Mouse (Mus musculus) inflammation-experienced regulatory T-cells, adult 6 months (primary cell): ENCODE measurements around the gene Tas2r122. TPM values are rescaled to one million over a fixed set of nuclear protein-coding genes. Genes with fewer than 3 reads are reported as not detected.
"Not testable (repeated sequence)": the region's sequence is repeated elsewhere in the genome, so short reads cannot be mapped to it uniquely, and the experiment has no call there.

Source experiments
- ATAC-seq: one replicate; pipeline ENCODE4 v1.8.0; 2017
- polyA plus RNA-seq, 3 experiments: library from polyadenylated mRNA; unstranded; fragments of 100-300 nt; shearing (Covaris generic); gene quantifications; one replicate each; pipeline ENCODE4 v1.2.1; 2017

Tas2r122 gene
- not detected for polyA plus RNA-seq

DNA sequence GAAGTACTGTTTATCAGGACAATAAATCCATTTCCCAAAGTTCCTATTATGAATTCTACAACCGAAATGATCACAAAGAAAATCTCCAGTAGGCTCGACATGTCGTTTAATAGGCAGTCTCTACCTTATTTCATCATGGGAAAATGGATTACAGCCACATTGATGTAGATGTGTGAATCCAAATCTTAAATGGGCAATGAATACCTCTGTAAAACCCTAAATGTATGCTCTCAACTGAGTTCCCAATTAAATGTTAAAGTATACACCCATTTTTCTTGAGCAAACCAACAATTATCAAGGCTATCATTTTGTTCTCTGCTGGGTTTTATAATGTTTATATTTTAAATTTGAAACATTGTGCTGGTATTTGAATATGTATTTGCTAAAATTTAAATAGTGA, at the start of gene Tas2r122:
Tas2r122 (minus strand) TSS at position 101 of the 400 bp plus-strand sequence.
- ATAC-seq = no peak

DNA sequence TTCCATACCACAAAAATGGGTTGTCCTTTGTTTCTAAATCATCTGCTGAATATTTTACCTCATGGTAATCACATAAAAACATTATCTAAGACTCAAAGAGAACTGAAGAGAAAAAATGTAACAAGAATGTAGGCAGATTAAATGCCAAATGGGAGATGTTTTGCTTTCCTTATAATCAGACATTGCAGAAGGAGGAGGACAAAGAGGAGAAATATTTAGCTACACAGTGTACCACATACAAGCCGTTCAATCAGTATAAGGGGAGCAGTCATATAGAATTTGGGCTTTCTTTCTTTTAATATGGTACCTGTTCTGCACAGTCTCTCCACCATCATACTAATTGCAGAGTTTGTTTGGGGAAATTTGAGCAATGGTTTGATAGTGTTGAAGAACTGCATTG, 42.7 kb upstream of the Tas2r122 start, which contains the start of gene Tas2r124:
Tas2r124 (plus strand) TSS at position 301 of the 400 bp plus-strand sequence.
- ATAC-seq = no peak

DNA sequence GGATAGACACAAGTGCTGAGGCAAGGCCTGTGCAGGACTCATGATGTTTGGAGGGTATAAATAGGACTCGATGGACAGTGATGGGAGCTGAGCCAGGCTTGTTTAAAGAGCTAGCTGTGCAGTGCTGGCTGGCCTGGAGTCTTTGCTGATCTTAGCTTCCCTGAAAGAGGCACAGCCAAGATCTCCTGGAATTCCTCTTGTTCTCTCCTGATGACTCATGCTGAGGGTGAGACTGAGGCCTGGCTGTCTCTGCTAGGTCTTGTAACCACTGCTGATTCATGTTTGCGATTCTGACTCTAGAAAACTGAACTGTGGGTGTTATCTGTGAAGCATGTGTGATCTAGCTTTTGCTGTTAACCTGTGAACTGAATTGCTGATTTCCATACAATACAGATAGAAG, 38.5 kb upstream of the Tas2r122 start:
- ATAC-seq = no peak

GRCm38 (mm10) chr6:132737935-132738334, 26.2 kb upstream of the Tas2r122 start, which contains the start of gene Tas2r115:
Tas2r115 (minus strand) TSS chr6:132738035.
- no peak for ATAC-seq

- ATAC-seq = no peak
Measured at GRCm38 (mm10) chr6:132700907-132701306, 10.8 kb downstream of the Tas2r122 start, which contains the start of gene Tas2r121. Tas2r121 (minus strand) TSS chr6:132701007.

DNA sequence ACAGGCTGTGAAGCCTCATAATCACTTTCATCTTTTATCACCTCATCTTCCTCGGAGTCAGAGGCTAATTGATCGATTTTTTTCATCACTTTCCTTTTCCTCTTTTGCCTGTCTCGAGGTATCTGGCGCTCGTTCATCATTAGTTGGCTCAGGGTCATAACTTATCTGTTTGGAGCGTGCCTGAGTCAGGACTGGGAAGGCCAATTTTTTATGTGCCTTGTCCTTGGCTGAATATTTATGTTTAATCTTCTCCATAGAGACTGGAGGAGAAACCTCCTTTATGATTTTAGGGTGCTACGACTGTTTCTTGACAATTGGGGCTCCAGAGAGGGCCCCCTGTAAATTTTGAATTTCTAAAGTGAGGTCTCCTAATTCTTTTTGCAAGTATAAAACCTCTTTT, 20.1 kb downstream of the Tas2r122 start:
- ATAC-seq = not testable (repeated sequence)

Other genes starting within 250 kb of the Tas2r122 start
- gene Prh1, start 142.1 kb downstream of the Tas2r122 start, polyA plus RNA-seq = not detected
- gene Prp2, start 116.0 kb downstream of the Tas2r122 start, polyA plus RNA-seq = not detected
- gene A630073D07Rik, start 60.4 kb downstream of the Tas2r122 start, polyA plus RNA-seq = not detected
- gene Tas2r120, start 55.0 kb downstream of the Tas2r122 start, polyA plus RNA-seq = not detected
- not detected for gene Tas2r121, start 10.9 kb downstream of the Tas2r122 start, polyA plus RNA-seq
- gene Tas2r115, start 26.1 kb upstream of the Tas2r122 start, polyA plus RNA-seq = not detected
- not detected for gene Tas2r124, start 42.8 kb upstream of the Tas2r122 start, polyA plus RNA-seq
- gene Tas2r102, start 50.2 kb upstream of the Tas2r122 start, polyA plus RNA-seq = not detected
- not detected for gene Tas2r136, start 66.2 kb upstream of the Tas2r122 start, polyA plus RNA-seq
- gene Tas2r117, start 90.9 kb upstream of the Tas2r122 start, polyA plus RNA-seq = not detected
- gene Tas2r123, start 135.2 kb upstream of the Tas2r122 start, polyA plus RNA-seq = not detected
- gene Tas2r116, start 143.5 kb upstream of the Tas2r122 start, polyA plus RNA-seq = not detected
- gene Tas2r110, start 156.1 kb upstream of the Tas2r122 start, polyA plus RNA-seq = not detected
- gene Tas2r113, start 181.1 kb upstream of the Tas2r122 start, polyA plus RNA-seq = not detected
- not detected for gene Tas2r125, start 197.7 kb upstream of the Tas2r122 start, polyA plus RNA-seq
- gene Tas2r129, start 239.2 kb upstream of the Tas2r122 start, polyA plus RNA-seq = not detected
- gene Tas2r131, start 246.0 kb upstream of the Tas2r122 start, polyA plus RNA-seq = not detected